Mouse (Mus musculus): ENCODE data around the gene Mrps21. TPM values are rescaled to one million over a fixed set of nuclear protein-coding genes. Genes with fewer than 3 reads are reported as not detected.
"Not testable (repeated sequence)": the region's sequence is repeated elsewhere in the genome, so short reads cannot be mapped to it uniquely, and the experiment has no call there.

Mrps21 gene
- 374 and 377 TPM in 2 replicates for polyA plus RNA-seq (2016; fragmentation: Nextera tagmentation; extraction: Ambion mirVana)

GRCm38 (mm10) chr3:95871392-95871867, at the start of gene Mrps21:
Gene Mrps21 (minus strand): TSS chr3:95871519.
- H3K4me1 ChIP-seq, result peaks cover 18% of the 10 kb centered on the region
- peak within 1 kb of the TSS; percentile 89 for H3K27ac ChIP-seq (replicated peaks)
- peak; percentile 91 for DNase-seq (ENCODE audit: low spot score)
- H3K36me3 ChIP-seq (replicated peaks), result peaks cover 44% of the 10 kb centered on the region
- WGBS, result under 1% methylated on average over 33 of the region's 33 CpGs
- peak within 1 kb of the TSS; percentile 82 for H3K4me3 ChIP-seq
- no peaks in the 10 kb centered on the region for H3K27me3 ChIP-seq (replicated peaks; ENCODE audit: low read depth, poor library complexity, severe bottlenecking)
- H3K9me3 ChIP-seq, result no peaks in the 10 kb centered on the region

DNA sequence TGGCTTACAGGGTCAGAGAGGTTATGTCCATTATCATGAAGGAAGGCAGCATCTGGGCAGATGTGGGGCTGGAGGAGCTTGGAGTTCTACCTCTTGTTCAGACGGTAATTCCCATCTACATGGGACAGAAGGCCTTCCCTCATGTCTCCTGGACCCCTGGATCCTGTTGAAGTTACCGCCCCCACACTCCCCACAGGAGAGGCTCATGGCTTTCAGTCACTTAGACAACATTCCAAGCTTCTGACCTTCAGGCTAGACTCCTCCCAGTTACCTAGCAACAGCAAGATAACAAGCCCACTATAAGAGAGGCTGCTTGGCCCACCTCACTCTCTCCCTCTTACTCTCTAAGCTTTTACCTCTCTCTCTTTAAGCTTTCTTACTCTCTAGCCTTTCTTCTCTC, 49.2 kb upstream of the Mrps21 start:
- not testable (repeated sequence) for H3K4me3 ChIP-seq; H3K36me3 ChIP-seq (replicated peaks); DNase-seq (ENCODE audit: low spot score); H3K9me3 ChIP-seq; H3K4me1 ChIP-seq; H3K27me3 ChIP-seq (replicated peaks; ENCODE audit: low read depth, poor library complexity, severe bottlenecking); H3K27ac ChIP-seq (replicated peaks)
- 63% methylated on average over 2 of the region's 2 CpGs for WGBS

- no peaks in the 10 kb centered on the region for H3K9me3 ChIP-seq
- H3K36me3 ChIP-seq (replicated peaks), result no peaks in the 10 kb centered on the region
- H3K27me3 ChIP-seq (replicated peaks; ENCODE audit: low read depth, poor library complexity, severe bottlenecking), result no peaks in the 10 kb centered on the region
- 76% methylated on average over 7 of the region's 7 CpGs for WGBS
- DNase-seq (ENCODE audit: low spot score), result no peak
- H3K4me3 ChIP-seq, result no peak overlapping the region
- no peak overlapping the region for H3K27ac ChIP-seq (replicated peaks)
- no peaks in the 10 kb centered on the region for H3K4me1 ChIP-seq
Measured at GRCm38 (mm10) chr3:95916760-95917159, 45.4 kb upstream of the Mrps21 start.

- H3K27me3 ChIP-seq (replicated peaks; ENCODE audit: low read depth, poor library complexity, severe bottlenecking), result no peaks in the 10 kb centered on the region
- H3K27ac ChIP-seq (replicated peaks), result no peak overlapping the region
- WGBS, result 94% methylated on average over 4 of the region's 4 CpGs
- no peak overlapping the region for H3K4me3 ChIP-seq
- DNase-seq (ENCODE audit: low spot score), result no peak
- H3K36me3 ChIP-seq (replicated peaks), result no peaks in the 10 kb centered on the region
- no peaks in the 10 kb centered on the region for H3K4me1 ChIP-seq
- no peaks in the 10 kb centered on the region for H3K9me3 ChIP-seq
Measured at GRCm38 (mm10) chr3:95914706-95915105, 43.4 kb upstream of the Mrps21 start.

DNA sequence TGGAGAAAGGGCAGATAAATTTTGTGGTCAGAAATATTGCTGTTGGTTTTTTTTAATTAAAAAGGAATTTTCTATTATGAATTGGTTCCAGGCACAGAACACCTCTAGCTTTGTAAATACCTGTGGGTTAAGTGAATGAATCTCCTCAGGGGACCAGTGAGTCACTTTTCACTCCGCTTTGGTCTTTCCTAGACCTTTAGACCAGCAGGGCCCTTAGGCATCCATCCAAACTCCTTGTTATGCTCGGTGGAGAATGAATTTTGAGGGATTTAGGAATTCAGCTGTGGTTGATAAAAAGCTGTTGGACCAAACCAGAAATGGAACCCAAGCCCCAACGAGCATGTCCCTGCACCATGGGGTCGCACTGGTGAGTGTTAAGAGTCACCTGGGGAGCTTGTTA, 36.3 kb upstream of the Mrps21 start:
- no peaks in the 10 kb centered on the region for H3K36me3 ChIP-seq (replicated peaks)
- H3K27me3 ChIP-seq (replicated peaks; ENCODE audit: low read depth, poor library complexity, severe bottlenecking), result peaks cover 9% of the 10 kb centered on the region; the same call in 1 of the 2 replicates
- no peak overlapping the region for H3K27ac ChIP-seq (replicated peaks)
- peaks cover 48% of the 10 kb centered on the region for H3K4me1 ChIP-seq
- H3K4me3 ChIP-seq, result no peak overlapping the region
- WGBS, result 47% methylated on average over 4 of the region's 4 CpGs
- H3K9me3 ChIP-seq, result no peaks in the 10 kb centered on the region
- DNase-seq (ENCODE audit: low spot score), result no peak

- H3K27me3 ChIP-seq (replicated peaks; ENCODE audit: low read depth, poor library complexity, severe bottlenecking), result peaks cover 9% of the 10 kb centered on the region; the same call in 1 of the 2 replicates
- H3K9me3 ChIP-seq, result no peaks in the 10 kb centered on the region
- peak; percentile 83 for DNase-seq (ENCODE audit: low spot score)
- peaks cover 2% of the 10 kb centered on the region; the same call in 1 of the 2 replicates for H3K36me3 ChIP-seq (replicated peaks)
- peak overlapping the region; percentile 64 for H3K4me3 ChIP-seq
- H3K4me1 ChIP-seq, result peaks cover 55% of the 10 kb centered on the region
- WGBS, result under 1% methylated on average over 12 of the region's 12 CpGs
- no peak overlapping the region; the same call in 1 of the 2 replicates for H3K27ac ChIP-seq (replicated peaks)
Measured at GRCm38 (mm10) chr3:95906860-95907259, 35.5 kb upstream of the Mrps21 start.

DNA sequence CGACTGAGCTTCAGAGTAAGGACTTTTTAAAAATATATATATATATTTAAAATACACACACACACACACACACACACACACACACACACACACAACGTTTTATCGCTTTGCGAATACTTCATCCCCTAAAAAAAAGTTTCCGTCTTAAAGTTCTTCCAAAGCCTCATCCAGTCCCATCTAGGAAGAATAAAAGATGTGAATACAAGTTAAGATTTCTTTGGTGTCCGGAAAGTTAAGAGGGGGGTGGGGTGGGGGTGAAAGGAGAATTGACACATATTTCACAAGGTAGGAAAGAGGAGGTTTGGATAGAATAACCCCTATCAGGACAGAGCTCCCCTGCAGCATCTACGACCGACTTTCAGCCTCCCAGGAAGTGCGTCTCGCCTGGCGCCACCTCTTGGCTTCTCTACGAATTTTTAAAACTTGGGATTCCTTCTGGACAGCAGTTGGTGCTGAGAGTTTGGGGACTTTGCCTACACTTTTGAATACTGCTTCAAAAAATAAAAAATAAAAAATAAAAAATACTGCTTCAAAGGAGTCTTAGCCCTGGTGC, 34.7 kb upstream of the Mrps21 start:
- Histone ChIP-seq H3K4me1 (peaks cover 60% of the 10 kb centered on the region), H3K4me3 (peak overlapping the region; percentile 64), H3K27me3 (replicated peaks; ENCODE audit: low read depth, poor library complexity, severe bottlenecking) (peaks cover 9% of the 10 kb centered on the region; the same call in 1 of the 2 replicates), H3K9me3 (no peaks in the 10 kb centered on the region), H3K36me3 (replicated peaks) (peaks cover 11% of the 10 kb centered on the region), H3K27ac (replicated peaks) (peak overlapping the region; percentile 92)
- peak; percentile 72 for DNase-seq (ENCODE audit: low spot score)
- 1% methylated on average over 12 of the region's 12 CpGs for WGBS

DNA sequence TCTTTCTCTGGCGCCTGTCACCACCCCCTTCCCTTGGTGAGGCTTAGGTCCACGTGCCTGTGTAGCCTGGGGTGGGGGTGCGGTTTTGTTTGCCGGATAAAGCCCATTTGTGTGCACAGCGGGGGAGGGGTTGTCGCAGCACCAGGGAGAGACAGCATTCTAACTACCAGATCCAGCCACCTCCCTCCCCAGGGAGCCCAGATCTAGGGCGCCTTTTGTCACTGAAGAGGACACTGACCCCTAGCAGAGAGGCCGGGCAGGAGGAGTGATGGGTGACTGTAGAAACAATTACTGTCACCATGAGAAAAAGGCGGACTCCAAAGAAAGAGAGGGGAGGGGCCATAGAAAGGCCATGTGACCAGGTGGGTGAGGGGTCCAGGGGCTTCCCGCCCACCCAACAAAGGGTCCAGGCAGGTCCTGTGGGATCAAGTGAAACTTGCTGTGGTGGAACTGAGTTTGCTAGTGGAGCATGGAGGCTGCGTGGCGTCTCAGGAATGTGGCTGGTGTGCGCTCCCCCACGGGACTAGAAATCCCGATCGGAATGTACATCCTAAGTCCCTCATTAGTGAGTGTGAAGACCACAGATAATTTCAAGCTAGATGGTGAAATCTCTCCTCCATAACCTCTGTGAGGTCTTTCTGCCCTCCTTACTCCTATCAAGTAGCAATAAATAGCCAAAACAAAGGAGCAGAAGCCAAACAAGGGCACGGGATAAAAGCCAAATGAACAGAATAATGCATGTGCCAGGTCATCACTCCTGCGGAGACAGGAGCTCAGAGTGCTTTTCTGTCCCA, 34.0 kb upstream of the Mrps21 start:
- Histone ChIP-seq H3K36me3 (replicated peaks) (peaks cover 17% of the 10 kb centered on the region), H3K27ac (replicated peaks) (peak overlapping the region; percentile 92), H3K4me1 (peaks cover 60% of the 10 kb centered on the region), H3K27me3 (replicated peaks; ENCODE audit: low read depth, poor library complexity, severe bottlenecking) (peaks cover 9% of the 10 kb centered on the region; the same call in 1 of the 2 replicates), H3K9me3 (no peaks in the 10 kb centered on the region), H3K4me3 (peak overlapping the region; percentile 64)
- peak; percentile 86 for DNase-seq (ENCODE audit: low spot score)
- under 1% methylated on average over 18 of the region's 18 CpGs for WGBS

GRCm38 (mm10) chr3:95904568-95904967, 33.2 kb upstream of the Mrps21 start, which contains the start of gene Car14:
Gene Car14 (minus strand): TSS chr3:95904691.
- Histone ChIP-seq H3K4me1 (peaks cover 63% of the 10 kb centered on the region), H3K9me3 (no peaks in the 10 kb centered on the region), H3K27me3 (replicated peaks; ENCODE audit: low read depth, poor library complexity, severe bottlenecking) (peaks cover 9% of the 10 kb centered on the region; the same call in 1 of the 2 replicates), H3K27ac (replicated peaks) (peak within 1 kb of the TSS; percentile 92), H3K36me3 (replicated peaks) (peaks cover 25% of the 10 kb centered on the region), H3K4me3 (peak within 1 kb of the TSS; percentile 64)
- under 1% methylated on average over 15 of the region's 15 CpGs for WGBS
- peak; percentile 77 for DNase-seq (ENCODE audit: low spot score)

DNA sequence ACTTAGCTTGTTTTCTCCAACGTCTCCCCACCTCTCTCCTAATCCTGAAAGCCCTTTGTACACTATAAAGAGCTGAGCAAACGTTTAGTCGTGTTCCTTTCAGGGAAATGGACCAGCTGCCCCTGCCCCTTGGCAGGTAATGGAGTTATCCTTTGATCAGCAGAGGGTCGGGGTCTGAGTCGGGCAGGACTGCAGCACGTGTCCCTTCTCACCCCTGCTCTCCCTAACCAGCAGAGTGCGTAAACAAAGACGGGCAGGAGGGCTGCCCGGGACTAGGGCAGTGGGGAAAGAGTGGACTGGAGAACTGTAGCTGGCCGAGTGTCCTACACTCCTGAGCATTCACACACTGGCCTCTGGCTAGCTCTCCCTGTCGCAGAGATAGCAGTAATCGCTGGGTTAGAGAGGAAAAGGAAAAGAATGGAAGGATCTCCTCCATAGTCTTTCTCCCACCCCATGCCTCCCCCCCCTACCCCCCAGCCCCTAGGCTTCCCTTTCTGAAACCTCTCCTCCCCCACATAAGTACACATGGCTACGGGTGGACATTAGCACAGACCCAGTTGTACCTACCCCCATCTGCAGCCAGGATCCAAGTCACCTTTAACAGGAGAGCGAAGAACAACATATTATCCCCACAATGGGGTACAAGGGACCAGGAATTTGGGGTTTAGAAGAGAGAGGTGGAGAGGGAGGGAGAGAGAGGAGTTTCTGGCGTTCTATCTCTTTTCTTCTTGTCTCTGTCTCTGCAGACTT, 32.6 kb upstream of the Mrps21 start:
- Histone ChIP-seq H3K27me3 (replicated peaks; ENCODE audit: low read depth, poor library complexity, severe bottlenecking) (peaks cover 9% of the 10 kb centered on the region; the same call in 1 of the 2 replicates), H3K4me1 (peaks cover 63% of the 10 kb centered on the region), H3K4me3 (peak overlapping the region; percentile 64), H3K27ac (replicated peaks) (peak overlapping the region; percentile 92), H3K36me3 (replicated peaks) (peaks cover 32% of the 10 kb centered on the region), H3K9me3 (no peaks in the 10 kb centered on the region)
- under 1% methylated on average over 15 of the region's 15 CpGs for WGBS
- peak; percentile 74 for DNase-seq (ENCODE audit: low spot score)

- 42% methylated on average over 6 of the region's 6 CpGs for WGBS
- Histone ChIP-seq H3K27ac (replicated peaks) (peak overlapping the region; percentile 92), H3K27me3 (replicated peaks; ENCODE audit: low read depth, poor library complexity, severe bottlenecking) (peaks cover 4% of the 10 kb centered on the region; the same call in 1 of the 2 replicates)
Measured at GRCm38 (mm10) chr3:95902643-95903042, 31.3 kb upstream of the Mrps21 start.

GRCm38 (mm10) chr3:95902373-95902625, 31.0 kb upstream of the Mrps21 start:
- Histone ChIP-seq H3K9me3 (no peaks in the 10 kb centered on the region), H3K4me3 (peak overlapping the region; percentile 64), H3K27ac (replicated peaks) (peak overlapping the region; percentile 92), H3K27me3 (replicated peaks; ENCODE audit: low read depth, poor library complexity, severe bottlenecking) (peaks cover 1% of the 10 kb centered on the region; the same call in 1 of the 2 replicates), H3K36me3 (replicated peaks) (peaks cover 48% of the 10 kb centered on the region), H3K4me1 (peaks cover 62% of the 10 kb centered on the region)
- DNase-seq (ENCODE audit: low spot score), result no peak

More at GRCm38 (mm10) chr3:95902643-95903042, 31.3 kb upstream of the Mrps21 start:
- peak overlapping the region; percentile 64 for H3K4me3 ChIP-seq
- H3K9me3 ChIP-seq, result no peaks in the 10 kb centered on the region
- peaks cover 63% of the 10 kb centered on the region for H3K4me1 ChIP-seq
- peaks cover 44% of the 10 kb centered on the region for H3K36me3 ChIP-seq (replicated peaks)
- peak; percentile 18 for DNase-seq (ENCODE audit: low spot score)

Data from embryonic facial prominence, embryonic 10.5 days (tissue).